Comparison of ENCODE assay signal across 22 mouse cellular contexts in the genomic region with DNA sequence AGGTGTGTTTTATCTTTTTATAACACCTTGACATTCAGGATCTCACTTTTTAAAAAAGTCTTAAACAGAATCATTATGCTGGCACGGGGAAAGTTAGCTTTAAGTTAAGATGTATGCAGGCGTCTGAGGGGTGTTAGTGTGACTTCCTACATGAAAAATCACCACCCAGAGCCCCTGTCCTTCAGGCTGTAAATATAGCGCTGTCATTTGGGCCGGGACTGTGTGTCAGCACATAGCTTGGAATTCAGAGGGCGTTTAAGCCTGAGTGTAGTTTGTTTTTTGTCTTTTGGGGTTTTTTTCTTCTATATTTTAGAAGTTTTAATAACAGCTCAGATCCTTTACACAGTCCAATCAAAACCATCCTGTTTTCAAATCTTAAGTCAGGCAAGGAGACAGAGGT.
A peak's percentile ranks its signal among the peaks of the same experiment; 100 is the strongest.
DNase-seq lines count a peak whose midpoint lies in the region; ATAC-seq and TF ChIP-seq lines count a peak whose summit lies in the region.
"Had no signal": no experiment of that assay in that cellular context is flagged by ENCODE, and none has a peak within 500 bp of the region (broad histone marks: within the 10 kb centered on the region; RNA-seq: fewer than 3 reads in every experiment).

No protein-coding gene starts in this region.

- no peak for TF ChIP-seq CTCF in kidney, adult 2 months (conservative IDR thresholded peaks at IDR 0.05; ENCODE audit: insufficient read depth, insufficient read length, low read depth, low read length)

- ATAC-seq in heart, embryonic 12.5 days (ENCODE audit: insufficient number of reproducible peaks, low FRiP score), result peak; percentile 38; the same call in 1 of the 2 replicates
- ATAC-seq in kidney, embryonic 15.5 days (replicated peaks; ENCODE audit: low FRiP score), result no peak
- peak; percentile 27; the same call in 1 of the 2 replicates for ATAC-seq in lung, embryonic 16.5 days (ENCODE audit: low read depth)
- ATAC-seq in stomach, embryonic 16.5 days (ENCODE audit: insufficient read depth, low FRiP score), result no peak
- ATAC-seq: forebrain, postnatal 0 days; intestine, embryonic 16.5 days; Patski had no signal

- H3K4me2 ChIP-seq in heart, embryonic 12.5 days, result peak overlapping the region; percentile 38
- H3K4me2 ChIP-seq in kidney, embryonic 15.5 days, result no peak overlapping the region
- H3K4me2 ChIP-seq in lung, embryonic 16.5 days (ENCODE audit: low read depth, low read length), result no peak overlapping the region
- no peak overlapping the region for H3K4me2 ChIP-seq in stomach, embryonic 16.5 days (ENCODE audit: low read depth, low read length)
- H3K4me2 ChIP-seq: hindbrain, embryonic 15.5 days; liver, embryonic 11.5 days; midbrain, embryonic 15.5 days had no signal

- H3K4me1 ChIP-seq in heart, embryonic 12.5 days (replicated peaks), result peaks cover 30% of the 10 kb centered on the region
- H3K4me1 ChIP-seq in heart, embryonic 10.5 days, result peaks cover 16% of the 10 kb centered on the region
- peaks cover 14% of the 10 kb centered on the region; the same call in 1 of the 2 replicates for H3K4me1 ChIP-seq in kidney, embryonic 15.5 days
- 0 out of 2 replicates have a peak, but pooled peaks cover 3% of the 10 kb centered on the region for H3K4me1 ChIP-seq in kidney, adult 2 months (ENCODE audit: control insufficient read depth, insufficient read depth, low read length)
- H3K4me1 ChIP-seq in lung, embryonic 16.5 days (replicated peaks; ENCODE audit: control insufficient read depth, insufficient read depth, low read length), result peaks cover 16% of the 10 kb centered on the region
- H3K4me1 ChIP-seq in stomach, embryonic 16.5 days (ENCODE audit: control insufficient read depth, insufficient read depth, low read length), result peaks cover 7% of the 10 kb centered on the region; the same call in 1 of the 2 replicates
- H3K4me1 ChIP-seq: megakaryocyte, embryonic 14.5 days had no signal

- peaks cover 4% of the 10 kb centered on the region; the same call in 1 of the 2 replicates for H3K9me3 ChIP-seq in heart, embryonic 12.5 days (replicated peaks)
- H3K9me3 ChIP-seq in heart, embryonic 10.5 days, result no peaks in the 10 kb centered on the region; the same call in 1 of the 2 replicates
- no peaks in the 10 kb centered on the region for H3K9me3 ChIP-seq in kidney, embryonic 15.5 days (replicated peaks)
- no peaks in the 10 kb centered on the region for H3K9me3 ChIP-seq in lung, embryonic 16.5 days (ENCODE audit: control insufficient read depth, low read length)
- H3K9me3 ChIP-seq in stomach, embryonic 16.5 days (replicated peaks; ENCODE audit: control insufficient read depth, low read length), result no peaks in the 10 kb centered on the region
- H3K9me3 ChIP-seq: forebrain, embryonic 10.5 days; hindbrain, embryonic 15.5 days; midbrain, embryonic 15.5 days had no signal

- 15% methylated on average over 5 of the region's 5 CpGs for WGBS in heart, embryonic 12.5 days
- WGBS in heart, embryonic 10.5 days, result 18% methylated on average over 5 of the region's 5 CpGs
- WGBS in kidney, embryonic 15.5 days, result 25% methylated on average over 5 of the region's 5 CpGs
- WGBS in kidney, adult 2 months, result 48% methylated on average over 5 of the region's 5 CpGs
- WGBS in lung, embryonic 16.5 days, result 17% methylated on average over 5 of the region's 5 CpGs
- WGBS in stomach, embryonic 16.5 days, result 24% methylated on average over 5 of the region's 5 CpGs

- H3K4me3 ChIP-seq in heart, embryonic 12.5 days, result no peak overlapping the region
- no peak overlapping the region for H3K4me3 ChIP-seq in heart, embryonic 10.5 days
- H3K4me3 ChIP-seq in kidney, embryonic 15.5 days (replicated peaks), result no peak overlapping the region
- no peak overlapping the region for H3K4me3 ChIP-seq in kidney, adult 2 months (ENCODE audit: insufficient read depth, low read depth, low read length)
- H3K4me3 ChIP-seq in lung, embryonic 16.5 days (ENCODE audit: low read length), result no peak overlapping the region
- no peak overlapping the region for H3K4me3 ChIP-seq in stomach, embryonic 16.5 days (replicated peaks; ENCODE audit: low read length)
- H3K4me3 ChIP-seq: forebrain, embryonic 10.5 days; gastrocnemius, adult 2 months; hindbrain, embryonic 15.5 days; left cerebral cortex, adult 2 months; megakaryocyte, embryonic 14.5 days; midbrain, embryonic 15.5 days; myocyte had no signal

- DNase-seq in heart, embryonic 10.5 days (ENCODE audit: low spot score), result no peak
- DNase-seq in kidney, adult 2 months, result no peak
- no peak for DNase-seq in lung, postnatal 4 days
- DNase-seq in adrenal gland, adult 8-10 months, result no peak
- DNase-seq: cerebellum, adult 9-11 months; forebrain, postnatal 0 days; gastrocnemius, adult 2 months; layer of hippocampus, adult 9-11 months; thymus, adult 2 months had no signal

- H3K27me3 ChIP-seq in heart, embryonic 12.5 days (replicated peaks), result no peaks in the 10 kb centered on the region
- H3K27me3 ChIP-seq in heart, embryonic 10.5 days (ENCODE audit: insufficient read depth, poor library complexity, severe bottlenecking), result no peaks in the 10 kb centered on the region
- no peaks in the 10 kb centered on the region for H3K27me3 ChIP-seq in kidney, embryonic 15.5 days
- no peaks in the 10 kb centered on the region for H3K27me3 ChIP-seq in kidney, adult 2 months (replicated peaks; ENCODE audit: control insufficient read depth, insufficient read depth, low read length)
- no peaks in the 10 kb centered on the region for H3K27me3 ChIP-seq in lung, embryonic 16.5 days (ENCODE audit: control insufficient read depth, insufficient read depth, low read depth, low read length)
- H3K27me3 ChIP-seq in stomach, embryonic 16.5 days (ENCODE audit: control insufficient read depth, insufficient read depth, low read length), result no peaks in the 10 kb centered on the region
- H3K27me3 ChIP-seq: hindbrain, embryonic 15.5 days; megakaryocyte, embryonic 14.5 days; midbrain, embryonic 15.5 days; Patski had no signal

- H3K9ac ChIP-seq in heart, embryonic 12.5 days, result no peak overlapping the region
- no peak overlapping the region for H3K9ac ChIP-seq in kidney, embryonic 15.5 days
- no peak overlapping the region for H3K9ac ChIP-seq in lung, embryonic 16.5 days (ENCODE audit: low read length)
- no peak overlapping the region for H3K9ac ChIP-seq in stomach, embryonic 16.5 days (ENCODE audit: low read length)
- H3K9ac ChIP-seq: hindbrain, embryonic 15.5 days; midbrain, embryonic 15.5 days had no signal

- TF ChIP-seq POLR2A in kidney, adult 2 months (IDR thresholded peaks at IDR 0.05; ENCODE audit: low read depth, low read length), result no peak

- peak overlapping the region; percentile 58; the same call in 1 of the 2 replicates for H3K27ac ChIP-seq in heart, embryonic 12.5 days (ENCODE audit: poor library complexity, severe bottlenecking)
- H3K27ac ChIP-seq in heart, embryonic 10.5 days, result no peak overlapping the region
- peak overlapping the region; percentile 74 for H3K27ac ChIP-seq in kidney, embryonic 15.5 days
- no peak overlapping the region for H3K27ac ChIP-seq in kidney, adult 2 months (ENCODE audit: insufficient read depth, low read depth, low read length)
- H3K27ac ChIP-seq in lung, embryonic 16.5 days (ENCODE audit: low read length), result peak overlapping the region; percentile 78
- peak overlapping the region; percentile 28; the same call in 1 of the 2 replicates for H3K27ac ChIP-seq in stomach, embryonic 16.5 days (ENCODE audit: low read length)
- H3K27ac ChIP-seq: gastrocnemius, adult 2 months; hindbrain, embryonic 15.5 days; left cerebral cortex, adult 2 months had no signal

- H3K36me3 ChIP-seq in heart, embryonic 12.5 days, result peaks cover 20% of the 10 kb centered on the region
- H3K36me3 ChIP-seq in heart, embryonic 10.5 days, result peaks cover 10% of the 10 kb centered on the region
- H3K36me3 ChIP-seq in kidney, embryonic 15.5 days, result peaks cover 15% of the 10 kb centered on the region
- no peaks in the 10 kb centered on the region for H3K36me3 ChIP-seq in kidney, adult 2 months (ENCODE audit: control insufficient read depth, insufficient read depth, low read length)
- no peaks in the 10 kb centered on the region for H3K36me3 ChIP-seq in lung, embryonic 16.5 days (ENCODE audit: control insufficient read depth, insufficient read depth, low read length)
- H3K36me3 ChIP-seq in stomach, embryonic 16.5 days (ENCODE audit: control insufficient read depth, insufficient read depth, low read length), result peaks cover 4% of the 10 kb centered on the region; the same call in 1 of the 2 replicates
- H3K36me3 ChIP-seq: forebrain, embryonic 10.5 days had no signal

Comparison
In these comparisons a context has a peak if more than half of its experiments do, and no peak if none do; other contexts are left out.
1. H3K27ac ChIP-seq: peak in heart, embryonic 12.5 days (single experiment), kidney, embryonic 15.5 days (single experiment), lung, embryonic 16.5 days (single experiment) and stomach, embryonic 16.5 days (single experiment); none in heart, embryonic 10.5 days (single experiment) and kidney, adult 2 months (single experiment).
2. ATAC-seq: peak in heart, embryonic 12.5 days (single experiment) and lung, embryonic 16.5 days (single experiment); none in kidney, embryonic 15.5 days (single experiment) and stomach, embryonic 16.5 days (single experiment).